Mouse (Mus musculus) testis, adult 2 months (tissue): ENCODE results near the gene Cldn7. TPM values are rescaled to one million over a fixed set of nuclear protein-coding genes. Genes with fewer than 3 reads are reported as not detected.

Experiments
- H3K27ac ChIP-seq: fragments of 200-500 bp; 2 replicates; pipeline ENCODE4 v1.5.1; 2012; ENCODE audit warnings: low read depth, low read length; ENCODE audit not compliant: control insufficient read depth, insufficient read depth
- H3K27me3 ChIP-seq: fragments of 200-500 bp; 2 replicates; pipeline ENCODE4 v1.6.1; 2012; ENCODE audit warnings: mild to moderate bottlenecking, low read length, moderate library complexity; ENCODE audit not compliant: control insufficient read depth, insufficient read depth
- H3K36me3 ChIP-seq: fragments of 200-500 bp; 2 replicates; pipeline ENCODE4 v1.6.1; 2012; ENCODE audit warnings: mild to moderate bottlenecking, low read length; ENCODE audit not compliant: control insufficient read depth, insufficient read depth
- H3K4me1 ChIP-seq: fragments of 200-500 bp; 2 replicates; pipeline ENCODE4 v1.6.1; 2012; ENCODE audit warnings: low read length; ENCODE audit not compliant: control insufficient read depth, insufficient read depth
- H3K4me3 ChIP-seq: fragments of 200-500 bp; 2 replicates; pipeline ENCODE4 v1.5.1; 2012; ENCODE audit warnings: low read depth, mild to moderate bottlenecking, low read length, moderate library complexity, mixed read lengths; ENCODE audit not compliant: control insufficient read depth
- CTCF ChIP-seq: fragments of 200-500 bp; IDR thresholded peaks from 2 replicates; pipeline ENCODE4 v1.5.1; 2012; ENCODE audit warnings: low read depth, mild to moderate bottlenecking, inconsistent platforms, low read length, moderate library complexity; ENCODE audit not compliant: control insufficient read depth, insufficient read depth, insufficient replicate concordance
- POLR2A ChIP-seq: fragments of 200-500 bp; IDR thresholded peaks from 2 replicates; pipeline ENCODE4 v1.6.1; 2012; ENCODE audit warnings: low read depth, mild to moderate bottlenecking, inconsistent platforms, low read length, moderate library complexity; ENCODE audit not compliant: control insufficient read depth
- polyA plus RNA-seq: library from polyadenylated mRNA; depleted of rRNA; stranded (reverse); fragments of >200 nt; gene quantifications from 2 replicates; pipeline ENCODE4 v1.2.3, GENCODE M21; 2012

The Cldn7 gene
- polyA plus RNA-seq, 1 experiment = 3.0 TPM

DNA sequence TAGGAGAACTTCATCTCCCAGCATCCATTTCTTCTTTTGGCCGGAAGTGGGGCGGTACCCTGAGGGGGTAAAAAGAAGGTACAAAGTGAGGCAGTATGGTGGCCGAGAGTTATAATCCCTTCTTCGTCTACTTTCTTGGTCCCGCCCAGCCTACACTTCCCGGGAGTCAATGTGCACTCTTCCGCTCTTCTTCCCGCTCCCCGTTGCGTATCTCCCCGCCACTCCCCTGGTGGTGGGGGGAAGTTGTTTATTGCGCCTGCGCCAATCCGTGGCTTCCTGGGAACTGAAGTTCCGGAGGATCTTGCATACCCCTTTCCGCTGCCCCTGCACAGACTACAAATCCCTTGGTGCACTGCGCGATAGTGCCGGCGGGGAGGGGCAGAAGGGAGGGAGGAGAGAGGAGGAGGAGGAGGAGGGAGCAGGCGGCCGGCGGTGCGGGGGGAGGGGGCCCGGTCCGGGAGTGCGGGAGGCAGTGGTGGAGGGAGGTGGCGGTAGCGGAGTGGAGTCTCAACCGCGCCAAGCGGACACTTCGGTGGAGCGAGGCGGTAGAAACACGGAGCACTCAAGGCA, 30.9 kb downstream of the Cldn7 start, which contains the start of gene Phf23:
Gene Phf23, plus strand, starts transcription at position 387 of the 570 bp plus-strand sequence.
- H3K27ac ChIP-seq = peak within 1 kb of the TSS; percentile 97
- no peaks in the 10 kb centered on the region for H3K27me3 ChIP-seq
- TF ChIP-seq POLR2A (peak; percentile 78), CTCF (peak; percentile 28; the same call in 1 of the 2 replicates)
- H3K4me3 ChIP-seq = peak within 1 kb of the TSS; percentile 98
- H3K4me1 ChIP-seq = peaks cover 25% of the 10 kb centered on the region
- H3K36me3 ChIP-seq = peaks cover 5% of the 10 kb centered on the region

DNA sequence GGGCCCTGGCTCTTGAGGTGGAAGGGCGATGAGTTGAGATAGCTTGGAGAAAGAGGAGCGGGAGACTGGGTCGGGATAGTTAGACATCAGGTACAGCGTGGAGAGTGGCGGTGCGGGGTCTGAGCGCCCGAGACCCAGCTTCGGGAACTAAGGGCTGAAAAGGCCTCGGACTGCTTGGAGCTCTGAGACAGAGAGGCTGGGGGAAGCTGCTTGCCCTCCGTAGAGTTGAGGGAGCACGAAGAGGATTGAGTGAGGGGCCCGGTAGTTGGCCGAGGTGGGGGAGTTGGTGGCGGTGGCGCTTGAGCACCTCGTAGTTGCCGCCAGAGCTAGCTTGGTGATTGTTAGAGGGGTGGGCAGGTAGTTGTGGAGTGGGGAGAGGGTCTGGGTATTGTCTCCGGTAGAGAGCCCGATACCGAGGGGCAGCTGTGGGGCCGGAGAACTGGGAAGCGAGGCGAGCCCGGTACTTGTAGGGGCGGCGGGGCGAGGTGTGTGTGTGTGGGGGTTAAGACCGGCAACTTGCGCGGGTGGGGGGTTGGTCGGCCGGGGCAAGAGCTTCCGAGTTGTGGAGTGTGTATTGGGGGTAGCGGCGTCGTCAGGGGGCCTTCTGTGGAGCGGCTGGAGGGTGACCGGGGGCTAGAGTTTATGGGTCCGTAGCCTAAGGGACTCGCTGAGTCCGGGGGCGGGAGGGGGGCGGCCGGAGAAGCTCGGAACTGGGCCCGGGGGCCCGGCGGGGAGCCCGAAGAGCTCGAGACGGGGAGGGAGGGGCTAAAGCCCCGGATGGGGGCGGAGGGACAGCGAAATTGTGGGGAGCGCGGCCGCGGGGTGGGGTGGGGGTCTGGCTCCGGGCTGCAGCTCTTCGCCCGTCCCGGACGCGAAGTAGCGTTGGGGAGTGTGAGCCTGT, 31.8 kb downstream of the Cldn7 start:
- H3K4me1 ChIP-seq = peaks cover 23% of the 10 kb centered on the region
- TF ChIP-seq POLR2A = no peak
- no peak for TF ChIP-seq CTCF

DNA sequence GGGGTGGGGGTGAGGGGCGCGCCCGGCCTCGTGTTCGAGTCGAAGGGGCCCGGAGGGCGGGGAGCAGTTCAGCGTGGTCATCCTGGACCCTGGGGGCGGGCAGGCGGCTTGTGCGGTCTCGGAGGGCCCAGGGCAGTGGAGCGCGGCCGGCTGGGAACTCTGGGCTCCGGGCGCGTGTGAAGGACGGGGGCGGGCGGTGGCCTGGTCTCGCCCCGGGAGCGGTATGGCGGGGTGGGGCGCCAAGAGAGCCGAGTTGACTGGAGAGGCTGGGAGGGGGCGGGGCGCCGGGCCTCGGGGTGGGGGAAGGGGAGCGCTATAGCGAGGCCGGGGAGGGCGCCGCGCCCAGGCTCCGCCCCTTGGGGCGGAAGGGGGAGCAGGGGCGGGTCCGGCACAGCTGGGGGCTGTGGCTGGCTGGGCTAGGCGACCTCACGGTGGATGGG, 32.5 kb downstream of the Cldn7 start:
- Histone ChIP-seq H3K4me3 (peak overlapping the region; percentile 98), H3K4me1 (peaks cover 23% of the 10 kb centered on the region), H3K27me3 (no peaks in the 10 kb centered on the region), H3K36me3 (peaks cover 5% of the 10 kb centered on the region), H3K27ac (peak overlapping the region; percentile 92)
- TF ChIP-seq POLR2A (peak; percentile 62), CTCF (no peak)

More for the DNA sequence above, 31.8 kb downstream of the Cldn7 start:
- Histone ChIP-seq H3K4me3 (peak overlapping the region; percentile 98), H3K27ac (peak overlapping the region; percentile 97), H3K27me3 (no peaks in the 10 kb centered on the region), H3K36me3 (peaks cover 5% of the 10 kb centered on the region)

DNA sequence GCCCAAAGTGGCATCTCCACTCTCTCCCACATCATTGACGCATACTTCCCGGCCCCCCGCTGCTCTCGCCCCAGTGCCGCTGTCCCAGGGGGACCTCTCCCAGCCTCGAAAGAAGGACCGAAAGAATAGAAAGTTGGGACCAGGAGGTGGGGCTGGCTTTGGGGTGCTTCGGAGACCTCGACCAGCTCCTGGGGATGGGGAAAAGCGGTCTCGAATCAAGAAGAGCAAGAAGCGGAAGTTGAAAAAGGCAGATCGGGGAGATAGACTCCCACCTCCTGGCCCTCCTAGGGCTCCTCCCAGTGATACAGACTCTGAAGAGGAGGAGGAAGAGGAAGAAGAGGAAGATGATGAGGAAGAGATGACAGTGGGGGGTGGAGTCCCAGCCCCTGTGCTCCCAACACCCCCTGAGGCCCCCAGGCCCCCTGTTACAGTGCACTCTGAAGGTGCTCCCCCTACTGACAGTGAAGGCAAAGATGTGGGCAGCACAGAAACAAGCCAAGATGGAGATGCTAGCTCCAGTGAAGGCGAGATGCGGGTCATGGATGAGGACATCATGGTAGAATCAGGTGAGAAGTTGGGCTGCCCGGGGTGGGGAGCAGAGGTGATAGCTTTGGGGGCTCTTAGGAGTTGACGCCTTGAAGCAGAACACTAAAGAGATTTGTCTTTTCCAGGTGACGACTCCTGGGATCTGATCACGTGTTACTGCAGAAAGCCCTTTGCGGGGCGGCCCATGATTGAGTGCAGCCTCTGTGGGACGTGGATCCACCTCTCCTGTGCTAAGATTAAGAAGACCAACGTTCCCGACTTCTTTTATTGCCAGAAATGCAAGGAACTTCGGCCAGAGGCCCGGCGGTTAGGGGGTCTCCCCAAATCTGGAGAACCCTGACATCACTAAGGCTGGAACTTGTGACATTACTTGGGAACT, 34.2 kb downstream of the Cldn7 start:
- Histone ChIP-seq H3K36me3 (peaks cover 3% of the 10 kb centered on the region), H3K4me1 (peaks cover 20% of the 10 kb centered on the region), H3K27me3 (no peaks in the 10 kb centered on the region), H3K27ac (peak overlapping the region; percentile 86), H3K4me3 (peak overlapping the region; percentile 82)
- no peak for TF ChIP-seq POLR2A
- no peak for TF ChIP-seq CTCF

DNA sequence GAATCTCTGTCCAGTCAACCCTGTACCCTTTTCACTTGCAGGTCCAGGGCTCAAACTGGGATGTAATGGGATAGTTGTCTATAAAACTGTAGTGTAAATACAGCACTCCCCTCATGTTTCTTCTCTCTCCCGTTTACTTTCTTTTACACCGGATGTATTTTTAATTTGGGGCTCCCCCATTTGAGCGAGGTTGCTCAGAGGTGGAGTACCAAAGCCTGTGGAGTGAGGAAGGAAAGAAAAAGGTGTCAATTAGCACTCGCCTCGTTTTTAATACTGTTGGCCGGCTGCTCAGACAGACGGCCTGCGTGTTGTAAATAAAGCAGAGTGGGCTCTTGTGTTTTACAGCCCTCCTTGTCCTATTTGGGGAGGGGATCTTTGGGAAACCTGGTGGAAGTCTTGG, 35.1 kb downstream of the Cldn7 start:
- Histone ChIP-seq H3K4me1 (peaks cover 20% of the 10 kb centered on the region), H3K27ac (peak overlapping the region; percentile 86), H3K4me3 (peak overlapping the region; percentile 80), H3K27me3 (no peaks in the 10 kb centered on the region), H3K36me3 (peaks cover 3% of the 10 kb centered on the region)
- TF ChIP-seq POLR2A (no peak), CTCF (no peak)

DNA sequence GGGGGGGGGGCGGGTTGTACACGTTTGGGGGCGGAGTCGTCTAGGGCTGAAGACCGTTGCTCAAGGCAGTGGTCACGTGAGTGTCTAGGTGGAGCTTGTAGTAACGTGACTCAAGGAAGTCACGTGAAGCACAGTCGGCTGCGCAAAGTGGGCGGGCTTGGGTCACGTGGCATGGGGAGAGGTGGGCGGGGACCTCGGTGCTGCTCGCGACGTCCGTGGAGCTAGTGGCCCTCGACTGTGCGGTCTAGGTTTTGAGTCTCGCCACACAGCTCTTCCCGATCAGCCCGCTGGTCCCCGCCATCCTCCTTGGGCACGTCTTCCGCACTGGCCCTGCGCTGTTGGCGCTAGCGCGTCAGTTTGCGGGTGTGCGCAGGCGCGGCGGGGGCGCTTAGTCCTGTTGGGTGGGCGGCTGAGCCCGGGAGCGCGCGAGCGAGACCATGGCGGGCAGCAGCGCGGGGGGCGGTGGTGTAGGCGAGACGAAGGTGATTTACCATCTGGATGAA, 35.9 kb downstream of the Cldn7 start, which contains the start of gene Dvl2:
Gene Dvl2, plus strand, starts transcription at position 200 of the 503 bp plus-strand sequence.
- Histone ChIP-seq H3K4me1 (peaks cover 20% of the 10 kb centered on the region), H3K27me3 (no peaks in the 10 kb centered on the region), H3K4me3 (peak within 1 kb of the TSS; percentile 82), H3K27ac (peak within 1 kb of the TSS; percentile 88), H3K36me3 (peaks cover 3% of the 10 kb centered on the region)
- TF ChIP-seq POLR2A (peak; percentile 87), CTCF (peak; percentile 13; the same call in 1 of the 2 replicates)
